Mouse (Mus musculus) embryo, embryonic 9.5 days (tissue): ENCODE results near the gene Mtmr4.

Experiments used
- DNase-seq: peaks from one replicate; pipeline ENCODE4 v3.0.0-alpha.2; 2017; ENCODE audit errors: extremely low spot score

Mtmr4 gene

DNA sequence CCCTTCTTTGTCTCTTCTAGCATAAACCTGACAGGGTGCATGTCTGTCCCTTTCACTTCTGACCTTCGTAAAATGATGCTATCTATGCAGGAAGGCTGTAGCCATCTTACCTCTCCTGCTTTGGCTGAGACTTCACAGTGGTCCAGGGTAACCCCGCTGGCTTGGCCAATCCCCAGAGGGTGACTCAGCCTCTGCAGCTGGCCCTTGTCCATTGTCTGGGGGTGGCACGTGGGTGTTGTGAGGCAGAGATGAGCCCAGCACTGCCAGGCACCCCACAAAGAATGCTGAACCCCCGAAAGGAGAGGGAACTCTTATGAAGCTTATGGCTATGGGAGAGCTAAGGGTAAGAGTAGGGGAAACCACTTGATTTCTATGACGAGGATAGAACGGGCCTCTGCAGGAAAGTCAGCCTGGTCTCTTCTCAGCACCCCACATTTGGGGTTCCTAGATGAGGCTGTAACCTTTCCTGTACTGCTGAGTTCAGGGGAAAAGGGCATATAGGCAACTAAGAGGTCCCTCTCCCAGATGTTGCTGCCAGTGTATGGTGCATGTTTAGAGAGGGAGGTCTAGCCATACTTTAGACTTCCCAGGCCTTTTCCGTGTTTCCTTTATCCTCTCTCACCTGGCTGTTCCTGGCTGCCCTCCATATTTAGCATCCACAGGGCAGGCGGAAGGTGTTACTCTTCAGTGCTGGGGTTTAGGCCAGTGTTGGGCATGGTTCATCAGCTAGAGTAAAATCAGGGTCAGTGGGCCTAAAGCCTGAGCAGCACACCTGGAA is 9.8 kb upstream of the Mtmr4 start:
- no peak for DNase-seq

DNA sequence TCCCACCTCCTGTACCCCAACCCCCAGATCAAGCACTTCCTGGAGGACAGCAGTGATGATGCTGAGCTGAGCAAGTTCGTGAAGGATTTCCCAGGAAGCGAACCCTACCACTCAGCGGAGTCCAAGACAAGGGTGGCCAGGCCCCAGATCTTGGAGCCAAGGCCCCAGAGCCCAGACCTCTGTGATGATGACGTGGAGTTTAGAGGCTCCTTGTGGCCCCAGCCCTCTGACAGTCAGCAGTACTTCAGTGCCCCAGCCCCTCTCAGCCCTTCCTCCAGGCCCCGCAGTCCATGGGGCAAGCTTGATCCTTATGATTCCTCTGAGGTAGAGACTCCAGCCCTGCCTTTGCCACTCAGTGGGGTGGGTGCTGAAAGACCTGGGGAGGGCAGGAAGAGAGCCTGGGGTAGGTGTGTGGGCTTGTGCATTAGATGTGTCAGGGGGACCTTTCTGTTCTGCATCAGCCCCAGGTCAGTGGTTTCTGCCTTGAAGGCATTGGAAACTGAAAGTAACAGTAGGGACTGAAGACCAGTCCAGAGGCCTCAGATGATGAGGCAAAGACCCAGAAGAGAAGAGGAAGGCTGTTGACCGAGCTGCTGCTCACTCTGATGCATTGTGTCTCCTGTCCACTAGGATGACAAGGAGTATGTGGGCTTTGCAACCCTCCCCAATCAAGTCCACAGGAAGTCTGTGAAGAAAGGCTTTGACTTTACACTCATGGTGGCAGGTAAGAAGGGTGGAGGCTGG is 8.5 kb upstream of the Mtmr4 start:
- no peak for DNase-seq

- DNase-seq = no peak
These were observed 7.1 kb upstream of the Mtmr4 start for GRCm38 (mm10) chr11:87584711-87585505.

- no peak for DNase-seq
These were observed 4.6 kb upstream of the Mtmr4 start for GRCm38 (mm10) chr11:87587211-87587874.

GRCm38 (mm10) chr11:87589605-87590004 is 2.4 kb upstream of the Mtmr4 start:
- DNase-seq = no peak

- DNase-seq = peak; percentile 56
These were observed 979 bp upstream of the Mtmr4 start for GRCm38 (mm10) chr11:87590841-87591525.

DNA sequence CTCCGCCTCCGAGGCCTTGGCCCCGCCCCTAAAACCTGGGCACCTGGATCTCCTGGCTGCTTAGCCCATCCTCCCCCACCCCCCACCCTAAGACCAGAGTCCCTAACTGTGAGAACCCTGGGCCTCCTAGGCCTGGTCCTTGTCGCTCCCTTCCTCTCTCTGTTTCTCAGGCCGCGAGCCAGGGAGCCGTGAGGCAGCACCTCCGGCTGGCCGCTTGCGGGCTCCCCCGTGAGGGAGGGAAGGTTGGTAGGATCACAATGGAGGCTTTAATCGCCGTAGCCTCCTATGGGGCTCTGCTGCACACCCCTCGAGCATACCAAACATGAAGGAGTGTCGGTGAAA is 363 bp downstream of the Mtmr4 start:
- no peak for DNase-seq

- no peak for DNase-seq
These were observed 994 bp downstream of the Mtmr4 start for GRCm38 (mm10) chr11:87592713-87593598.

- peak; percentile 89 for DNase-seq
These were observed 3.4 kb downstream of the Mtmr4 start for GRCm38 (mm10) chr11:87595327-87595841.

GRCm38 (mm10) chr11:87595976-87596375 is 4.0 kb downstream of the Mtmr4 start:
- DNase-seq = no peak

DNA sequence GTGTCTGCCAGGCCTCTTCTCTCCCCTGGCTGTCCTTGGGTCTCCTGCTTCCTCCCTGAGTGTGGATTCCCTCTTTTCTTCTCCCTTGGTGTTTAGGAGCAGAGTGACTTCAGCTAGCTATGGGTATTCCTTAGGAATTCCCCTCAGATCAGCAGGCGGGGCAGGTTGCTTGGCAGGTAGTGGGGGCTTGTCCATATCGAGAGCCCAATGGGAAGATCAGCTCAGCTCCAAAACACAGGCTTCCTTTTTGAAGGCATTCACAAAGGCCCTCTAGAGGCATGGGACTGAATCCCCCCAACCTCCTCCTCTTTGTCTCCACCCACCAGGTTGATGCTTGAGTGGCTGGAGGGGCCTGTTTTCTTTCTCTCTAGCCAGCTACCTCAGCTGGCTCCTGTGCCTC is 4.5 kb downstream of the Mtmr4 start:
- no peak for DNase-seq

DNA sequence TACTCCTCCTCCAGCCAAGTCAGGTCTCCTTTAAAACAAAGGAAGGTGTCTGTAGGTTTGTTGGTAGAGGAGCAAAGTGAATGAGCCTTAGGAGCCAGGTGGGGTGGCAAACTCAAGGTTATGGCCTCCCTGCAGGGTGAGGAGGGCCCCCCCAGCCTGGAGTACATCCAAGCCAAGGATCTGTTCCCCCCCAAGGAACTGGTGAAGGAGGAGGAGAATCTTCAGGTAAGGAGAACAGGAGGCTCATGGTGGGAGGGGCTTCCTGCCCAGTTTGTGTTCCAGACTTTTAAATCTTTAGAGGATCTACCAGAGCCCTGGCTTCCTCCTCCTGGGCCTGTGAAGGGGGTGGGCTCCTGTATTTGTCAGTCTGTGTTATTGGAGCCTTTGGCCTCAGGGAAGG is 5.1 kb downstream of the Mtmr4 start:
- no peak for DNase-seq

DNA sequence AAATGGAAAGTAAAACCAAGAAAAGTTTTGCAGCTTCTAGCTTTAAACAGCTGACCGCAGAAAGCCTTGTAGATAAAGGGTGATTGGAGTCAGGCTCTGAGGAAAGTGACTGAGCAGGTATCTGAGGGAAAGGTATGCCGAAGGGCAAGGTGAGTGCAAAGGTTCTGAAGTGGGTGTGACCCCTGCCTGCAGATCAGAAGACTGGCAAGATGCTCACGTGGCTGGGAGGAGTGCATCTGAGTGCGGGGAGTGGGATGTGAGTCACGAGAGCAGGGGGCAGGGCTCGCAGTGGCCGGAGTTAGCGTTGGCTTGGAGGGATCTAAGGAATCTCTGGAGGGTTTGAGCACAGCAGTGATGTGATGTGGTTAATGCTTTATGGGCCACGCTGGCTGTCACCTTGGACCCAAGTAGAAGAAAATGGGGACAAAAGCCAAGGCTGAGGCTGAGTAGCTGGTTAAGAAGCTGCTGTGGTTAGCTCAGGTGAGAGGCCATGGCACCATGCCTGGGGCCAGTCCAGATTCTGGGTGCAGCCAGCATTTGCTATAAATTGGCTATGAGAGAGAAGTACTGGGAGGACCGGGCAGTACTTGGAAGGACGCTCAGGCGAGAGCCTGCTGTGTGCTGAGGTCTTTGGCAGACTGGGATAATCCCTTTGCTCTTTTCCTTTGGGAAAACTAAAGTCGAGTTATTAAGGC is 7.6 kb downstream of the Mtmr4 start:
- no peak for DNase-seq

DNA sequence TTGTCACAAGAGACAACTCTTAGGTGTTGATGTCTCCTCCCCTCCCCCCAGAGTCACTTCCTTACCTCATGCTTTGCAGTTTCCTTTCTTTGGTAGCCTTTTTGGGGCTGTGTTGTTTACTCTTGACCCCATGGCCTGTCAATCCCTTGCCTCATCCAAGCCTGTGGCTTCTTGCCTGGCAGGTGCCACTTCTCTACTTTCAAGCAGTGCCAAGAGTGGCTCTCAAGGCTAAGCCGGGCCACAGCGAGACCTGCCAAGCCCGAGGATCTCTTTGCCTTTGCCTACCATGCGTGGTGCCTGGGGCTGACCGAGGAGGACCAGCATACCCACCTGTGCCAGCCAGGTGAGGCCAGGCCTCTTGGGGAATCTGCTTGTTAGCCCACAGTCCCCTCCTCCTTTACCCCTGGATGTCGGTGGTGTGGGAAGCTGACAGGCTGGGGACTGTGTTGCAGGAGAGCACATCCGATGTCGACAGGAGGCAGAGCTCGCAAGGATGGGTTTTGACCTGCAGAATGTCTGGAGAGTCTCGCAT is 8.4 kb downstream of the Mtmr4 start:
- no peak for DNase-seq

GRCm38 (mm10) chr11:87602234-87602633 is 10.3 kb downstream of the Mtmr4 start:
- no peak for DNase-seq

DNA sequence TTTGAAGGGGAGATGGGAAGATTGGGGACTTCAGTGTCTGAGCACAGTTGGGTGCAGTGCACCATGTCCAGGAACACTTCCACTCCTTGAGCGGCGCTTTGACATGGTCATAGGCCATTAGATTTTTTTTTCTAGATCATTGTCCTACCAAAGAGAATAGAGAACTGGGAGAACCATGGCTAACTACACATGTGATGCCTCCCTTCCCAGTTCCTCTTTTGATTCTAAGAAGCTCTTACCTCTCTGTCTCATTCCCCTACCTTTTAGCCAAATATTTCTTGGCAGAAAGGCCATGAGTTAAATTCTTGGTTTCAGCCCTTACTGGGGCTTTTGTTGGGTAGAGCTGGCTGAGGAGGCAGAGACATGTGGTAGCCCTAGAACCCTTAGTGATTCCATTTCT is 11.6 kb downstream of the Mtmr4 start:
- no peak for DNase-seq

DNA sequence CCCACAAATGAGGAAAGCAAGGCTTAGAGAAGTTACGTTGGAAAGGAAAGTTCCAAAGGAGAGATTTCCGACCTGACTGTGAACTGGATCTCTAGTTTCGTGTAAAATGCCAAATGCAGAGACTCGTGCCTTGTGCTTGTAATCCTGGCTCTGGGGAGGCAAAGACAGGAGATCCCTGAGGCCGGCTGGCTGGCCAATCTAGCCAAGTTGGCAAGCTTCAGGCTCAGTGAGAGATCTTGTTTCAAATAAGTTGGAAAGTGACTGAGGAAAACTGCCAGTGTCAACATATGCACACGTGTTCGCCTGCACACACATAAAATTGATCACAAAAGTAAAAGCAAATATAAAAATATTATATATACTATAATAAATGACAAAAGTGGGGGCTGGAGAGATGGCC is 17.3 kb downstream of the Mtmr4 start:
- no peak for DNase-seq

DNA sequence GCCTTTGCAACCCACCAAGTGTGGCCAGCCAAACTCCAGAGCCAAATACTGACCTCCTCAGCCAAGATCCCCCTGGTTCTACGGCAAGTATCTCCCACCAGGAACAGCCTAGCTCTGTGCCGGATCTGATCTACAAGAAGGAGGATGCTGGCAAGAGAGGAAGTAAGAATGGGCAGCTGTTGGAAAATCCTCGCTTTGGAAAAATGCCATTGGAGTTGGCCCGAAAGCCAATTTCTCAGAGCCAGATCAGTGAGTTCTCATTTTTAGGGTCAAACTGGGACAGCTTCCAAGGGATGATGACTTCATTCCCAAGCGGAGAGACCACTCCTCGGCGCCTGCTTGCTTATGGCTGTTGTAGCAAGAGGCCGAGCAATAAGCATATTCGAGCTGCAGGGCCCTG is 19.6 kb downstream of the Mtmr4 start:
- DNase-seq = no peak

DNA sequence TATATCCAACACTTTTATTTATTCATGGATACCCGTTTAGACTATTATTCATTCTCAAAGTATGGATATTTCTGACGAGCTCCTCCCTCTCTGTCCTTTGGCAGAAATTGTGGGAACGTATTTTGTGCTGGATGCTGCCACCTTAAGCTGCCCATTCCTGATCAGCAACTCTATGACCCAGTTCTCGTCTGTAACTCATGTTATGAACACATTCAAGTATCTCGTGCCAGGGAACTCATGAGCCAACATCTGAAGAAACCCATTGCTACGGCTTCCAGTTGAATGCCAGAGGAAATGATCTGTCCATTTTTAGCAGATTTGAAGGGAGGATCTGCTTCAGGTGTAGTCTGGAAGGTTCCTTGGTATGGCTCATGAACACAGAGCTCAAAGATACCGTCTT is 22.0 kb downstream of the Mtmr4 start:
- DNase-seq = no peak
